Mouse (Mus musculus) E14TG2a.4 (cell line): Measurements from ENCODE around the gene Sapcd2.

Source experiments
- H3K27me3 ChIP-seq: 2 replicates; pipeline ENCODE4 v1.6.1; 2014; ENCODE audit warnings: low read length, control low read depth; ENCODE audit not compliant: insufficient read depth
- H3K36me3 ChIP-seq: 2 replicates; pipeline ENCODE4 v1.6.1; 2014; ENCODE audit warnings: low read length, control low read depth; ENCODE audit not compliant: insufficient read depth
- H3K4me1 ChIP-seq: replicated peaks from 2 replicates; pipeline ENCODE4 v1.6.1; 2014; ENCODE audit warnings: low read depth, low read length, control low read depth
- H3K4me3 ChIP-seq: replicated peaks from 2 replicates; pipeline ENCODE4 v1.5.1; 2014; ENCODE audit warnings: mild to moderate bottlenecking, low read length
- H3K9me3 ChIP-seq: 2 replicates; pipeline ENCODE4 v1.6.1; 2014; ENCODE audit warnings: low read length, control low read depth
- CTCF ChIP-seq: conservative IDR thresholded peaks from 2 replicates; pipeline ENCODE4 v1.5.1; 2014; ENCODE audit warnings: low read length
- NANOG ChIP-seq: IDR thresholded peaks from 2 replicates; pipeline ENCODE4 v1.6.1; 2014; ENCODE audit warnings: borderline replicate concordance, low read length, mixed read lengths
- POU5F1 ChIP-seq: IDR thresholded peaks from 2 replicates; pipeline ENCODE4 v1.6.1; 2014; ENCODE audit warnings: low read length, borderline replicate concordance

The Sapcd2 gene

GRCm38 (mm10) chr2:25371764-25372643, at the start of gene Sapcd2:
Gene Sapcd2, plus strand, starts transcription at chr2:25372321.
- Histone ChIP-seq H3K4me3 (peak within 1 kb of the TSS; percentile 92), H3K9me3 (no peaks in the 10 kb centered on the region), H3K36me3 (peaks cover 36% of the 10 kb centered on the region), H3K27me3 (peaks cover 29% of the 10 kb centered on the region), H3K4me1 (peaks cover 39% of the 10 kb centered on the region)
- TF ChIP-seq POU5F1 (no peak), CTCF (no peak), NANOG (no peak)

DNA sequence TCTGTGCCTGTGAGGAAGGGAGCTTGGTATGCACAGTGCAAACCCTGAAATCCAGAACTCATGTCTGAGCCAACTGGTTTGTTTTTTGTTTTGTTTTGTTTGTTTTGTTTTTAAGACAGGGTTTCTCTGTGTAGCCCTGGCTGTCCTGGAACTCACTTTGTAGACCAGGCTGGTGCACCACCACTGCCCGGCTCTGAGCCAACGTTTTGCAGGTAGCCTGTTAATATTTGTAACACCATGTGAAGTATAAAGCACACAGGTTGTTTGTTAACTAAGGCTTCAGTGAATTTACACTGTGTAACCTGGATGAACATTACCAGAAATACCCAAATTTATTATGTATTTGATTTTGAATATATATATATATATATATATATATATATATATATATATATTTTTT, 46.1 kb upstream of the Sapcd2 start:
- H3K36me3 ChIP-seq, result no peaks in the 10 kb centered on the region
- no peaks in the 10 kb centered on the region for H3K9me3 ChIP-seq
- H3K4me1 ChIP-seq, result peaks cover 47% of the 10 kb centered on the region
- no peak for TF ChIP-seq POU5F1
- TF ChIP-seq CTCF, result no peak
- TF ChIP-seq NANOG, result no peak
- peaks cover 8% of the 10 kb centered on the region for H3K27me3 ChIP-seq
- no peak overlapping the region for H3K4me3 ChIP-seq

GRCm38 (mm10) chr2:25328440-25328839, 43.7 kb upstream of the Sapcd2 start:
- no peak for TF ChIP-seq NANOG
- TF ChIP-seq CTCF, result peak; percentile 62
- TF ChIP-seq POU5F1, result no peak
- H3K27me3 ChIP-seq, result no peaks in the 10 kb centered on the region
- no peak overlapping the region for H3K4me3 ChIP-seq
- H3K4me1 ChIP-seq, result peaks cover 39% of the 10 kb centered on the region
- peaks cover 2% of the 10 kb centered on the region for H3K36me3 ChIP-seq
- H3K9me3 ChIP-seq, result no peaks in the 10 kb centered on the region

GRCm38 (mm10) chr2:25331470-25331869, 40.7 kb upstream of the Sapcd2 start:
- no peaks in the 10 kb centered on the region for H3K27me3 ChIP-seq
- TF ChIP-seq NANOG, result no peak
- TF ChIP-seq POU5F1, result no peak
- TF ChIP-seq CTCF, result no peak
- peak overlapping the region; percentile 100 for H3K4me3 ChIP-seq
- H3K4me1 ChIP-seq, result peaks cover 40% of the 10 kb centered on the region
- peaks cover 32% of the 10 kb centered on the region for H3K36me3 ChIP-seq
- no peaks in the 10 kb centered on the region for H3K9me3 ChIP-seq

DNA sequence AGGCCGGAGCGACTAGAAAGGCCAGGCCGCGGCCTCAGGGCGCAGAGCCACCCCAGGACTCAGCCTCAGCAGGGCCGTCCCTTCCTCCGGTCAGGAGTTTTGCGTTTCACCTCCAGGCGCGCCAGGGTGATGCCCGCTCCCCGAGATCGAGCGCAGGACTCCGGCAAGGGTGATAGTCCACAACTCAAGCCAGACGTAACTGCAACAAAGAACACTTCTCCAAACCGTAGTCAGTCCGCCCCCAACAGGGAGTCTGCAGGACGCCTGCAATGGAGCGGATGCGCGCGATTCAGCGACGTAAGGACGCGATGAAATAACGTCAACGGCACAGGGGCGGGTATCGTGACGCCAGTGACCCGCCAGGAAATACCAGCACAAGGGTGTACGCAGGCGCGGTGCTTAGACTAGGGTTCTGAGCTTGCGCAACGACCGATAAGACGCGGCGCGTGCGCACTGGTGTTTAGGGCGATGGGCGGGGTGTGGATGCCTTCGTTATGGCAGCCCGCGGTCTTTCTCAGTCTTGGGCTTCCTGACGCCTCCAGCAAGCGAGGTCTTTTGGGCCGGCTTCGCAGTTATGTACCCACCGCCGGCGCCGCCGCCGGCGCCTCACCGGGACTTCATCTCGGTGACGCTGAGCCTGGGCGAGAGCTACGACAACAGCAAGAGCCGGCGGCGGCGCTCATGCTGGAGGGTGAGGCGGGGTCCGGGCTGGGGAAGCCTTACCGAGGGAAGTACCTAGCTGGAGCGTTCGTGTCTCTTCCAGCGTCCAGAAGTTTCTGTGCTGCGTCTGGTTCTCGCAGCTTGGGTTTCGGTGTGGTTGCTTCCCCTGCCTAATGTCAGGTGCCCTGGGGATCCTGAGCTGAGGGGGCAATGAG, 39.6 kb upstream of the Sapcd2 start, which contains the start of gene Man1b1:
TSS of gene Man1b1 (plus strand) at position 53 of the 875 bp plus-strand sequence.
- H3K36me3 ChIP-seq, result peaks cover 42% of the 10 kb centered on the region
- TF ChIP-seq NANOG (no peak), CTCF (no peak), POU5F1 (no peak)

DNA sequence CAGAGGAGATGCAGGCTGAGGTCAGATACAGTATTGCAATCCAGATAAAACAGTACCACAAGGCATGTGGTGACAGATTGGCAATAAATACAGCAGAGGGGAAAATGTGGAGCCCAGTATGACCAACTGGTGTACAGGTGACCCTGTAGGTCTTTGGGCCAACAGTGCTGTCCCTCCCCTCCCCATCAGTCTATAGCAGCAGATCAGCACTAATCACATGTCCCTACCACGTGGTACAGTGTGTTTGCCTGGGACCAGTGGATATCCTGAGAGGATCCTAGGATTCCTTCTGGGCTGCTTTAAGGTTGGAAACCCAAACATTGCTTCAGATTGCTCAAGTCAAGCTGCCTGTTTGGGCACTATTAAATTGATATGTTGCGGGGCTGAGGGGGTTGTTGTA, 38.6 kb upstream of the Sapcd2 start:
- Histone ChIP-seq H3K36me3 (peaks cover 53% of the 10 kb centered on the region), H3K4me3 (peak overlapping the region; percentile 100), H3K27me3 (no peaks in the 10 kb centered on the region), H3K9me3 (no peaks in the 10 kb centered on the region), H3K4me1 (peaks cover 37% of the 10 kb centered on the region)
- TF ChIP-seq NANOG (no peak), POU5F1 (no peak), CTCF (no peak)

More for the DNA sequence above, 39.6 kb upstream of the Sapcd2 start, which contains the start of gene Man1b1:
- Histone ChIP-seq H3K27me3 (no peaks in the 10 kb centered on the region), H3K4me3 (peak within 1 kb of the TSS; percentile 100), H3K4me1 (peaks cover 35% of the 10 kb centered on the region), H3K9me3 (no peaks in the 10 kb centered on the region)

DNA sequence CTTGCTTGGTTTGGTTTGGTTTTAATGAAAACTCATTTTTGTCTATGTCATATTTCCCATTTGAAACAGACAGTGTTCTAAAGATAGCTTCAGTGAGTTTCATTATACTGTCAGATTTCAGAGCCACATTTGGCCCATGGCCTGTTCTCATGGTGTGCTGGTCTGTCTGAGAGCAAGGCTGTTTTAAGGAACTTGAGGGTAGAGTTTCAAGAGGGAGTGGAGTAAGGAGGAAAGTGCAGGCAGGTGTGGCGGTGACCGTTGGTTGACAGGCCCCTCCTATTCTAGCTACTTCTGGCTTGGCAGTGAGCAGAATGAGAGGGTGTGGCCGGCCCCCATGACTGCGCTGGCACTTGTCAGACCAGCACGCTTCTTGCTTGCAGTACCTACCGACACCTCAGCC, 33.8 kb upstream of the Sapcd2 start:
- peaks cover 92% of the 10 kb centered on the region for H3K36me3 ChIP-seq
- no peaks in the 10 kb centered on the region for H3K27me3 ChIP-seq
- H3K9me3 ChIP-seq, result no peaks in the 10 kb centered on the region
- H3K4me1 ChIP-seq, result peaks cover 23% of the 10 kb centered on the region
- TF ChIP-seq POU5F1 (no peak), NANOG (no peak), CTCF (no peak)
- H3K4me3 ChIP-seq, result no peak overlapping the region

GRCm38 (mm10) chr2:25348162-25348561, 24.0 kb upstream of the Sapcd2 start:
- no peak for TF ChIP-seq CTCF
- no peak for TF ChIP-seq NANOG
- TF ChIP-seq POU5F1, result no peak
- H3K27me3 ChIP-seq, result no peaks in the 10 kb centered on the region

More at GRCm38 (mm10) chr2:25348162-25348561, 24.0 kb upstream of the Sapcd2 start:
- H3K9me3 ChIP-seq, result no peaks in the 10 kb centered on the region
- H3K36me3 ChIP-seq, result peaks cover 99% of the 10 kb centered on the region
- H3K4me1 ChIP-seq, result peaks cover 3% of the 10 kb centered on the region; the same call in 1 of the 2 replicates
- H3K4me3 ChIP-seq, result no peak overlapping the region
